Mouse (Mus musculus) cerebellum, adult 9-10 months (tissue): ENCODE data around the gene Gpsm3.

Experiments used
- DNase-seq: peaks from one replicate; pipeline ENCODE4 v3.0.0; 2022

The Gpsm3 gene

GRCm38 (mm10) chr17:34583819-34584218, 5.8 kb upstream of the Gpsm3 start:
- DNase-seq: no peak

DNA sequence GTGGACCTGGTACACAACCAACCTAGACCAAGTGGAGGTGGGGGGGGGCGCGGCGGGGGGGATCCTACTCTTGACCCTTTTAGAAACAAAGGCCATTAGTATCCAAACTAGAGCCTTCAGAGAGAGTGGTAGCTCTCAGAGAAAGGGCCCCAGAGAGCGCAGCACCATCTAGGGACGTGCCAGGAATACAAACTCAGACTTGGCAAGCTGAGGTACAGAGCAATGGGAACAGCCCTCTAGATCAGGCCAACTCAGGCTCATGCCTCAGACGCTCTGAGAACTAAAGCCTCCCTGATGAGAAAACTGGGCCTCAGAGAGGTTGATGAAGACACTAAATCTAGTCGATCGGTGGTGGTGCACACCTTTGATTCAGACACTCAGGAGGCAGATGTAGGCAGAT, 4.5 kb upstream of the Gpsm3 start:
- no peak for DNase-seq

DNA sequence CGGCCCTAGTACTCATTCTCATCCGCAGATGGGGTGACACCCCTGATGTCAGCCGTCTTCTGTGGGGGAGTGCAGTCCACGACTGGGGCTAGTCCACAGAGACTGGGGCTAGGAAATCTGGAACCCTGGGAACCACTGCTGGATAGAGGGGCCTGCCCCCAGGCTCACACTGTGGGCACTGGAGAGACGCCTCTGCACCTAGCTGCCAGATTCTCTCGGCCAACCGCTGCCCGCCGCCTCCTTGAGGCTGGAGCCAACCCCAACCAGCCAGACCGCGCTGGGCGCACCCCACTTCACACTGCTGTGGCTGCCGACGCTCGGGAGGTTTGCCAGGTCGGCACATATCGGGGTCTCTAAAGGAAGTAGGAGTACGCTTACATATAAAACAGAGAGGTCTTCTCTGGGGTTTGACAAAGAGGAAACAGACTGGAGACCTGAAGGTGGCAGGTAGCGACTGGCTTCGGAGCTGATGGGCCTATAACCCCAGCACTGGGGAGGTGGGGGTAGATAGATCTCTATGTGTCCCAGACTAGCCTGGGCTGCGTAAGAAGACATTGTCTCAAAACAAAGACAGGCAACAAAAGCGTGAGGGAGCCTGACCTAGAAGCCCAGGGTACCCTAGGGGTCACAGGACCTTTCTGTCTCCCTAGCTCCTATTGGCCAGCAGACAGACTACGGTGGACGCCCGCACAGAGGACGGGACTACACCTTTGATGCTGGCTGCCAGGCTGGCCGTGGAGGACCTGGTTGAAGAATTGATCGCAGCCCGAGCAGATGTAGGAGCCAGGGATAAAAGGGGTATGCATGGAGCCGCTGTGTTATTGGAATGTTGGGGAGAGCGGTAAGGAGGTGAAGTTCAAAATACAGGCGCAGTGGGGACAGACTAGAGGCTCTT, 3.5 kb upstream of the Gpsm3 start:
- peak; percentile 65 for DNase-seq

DNA sequence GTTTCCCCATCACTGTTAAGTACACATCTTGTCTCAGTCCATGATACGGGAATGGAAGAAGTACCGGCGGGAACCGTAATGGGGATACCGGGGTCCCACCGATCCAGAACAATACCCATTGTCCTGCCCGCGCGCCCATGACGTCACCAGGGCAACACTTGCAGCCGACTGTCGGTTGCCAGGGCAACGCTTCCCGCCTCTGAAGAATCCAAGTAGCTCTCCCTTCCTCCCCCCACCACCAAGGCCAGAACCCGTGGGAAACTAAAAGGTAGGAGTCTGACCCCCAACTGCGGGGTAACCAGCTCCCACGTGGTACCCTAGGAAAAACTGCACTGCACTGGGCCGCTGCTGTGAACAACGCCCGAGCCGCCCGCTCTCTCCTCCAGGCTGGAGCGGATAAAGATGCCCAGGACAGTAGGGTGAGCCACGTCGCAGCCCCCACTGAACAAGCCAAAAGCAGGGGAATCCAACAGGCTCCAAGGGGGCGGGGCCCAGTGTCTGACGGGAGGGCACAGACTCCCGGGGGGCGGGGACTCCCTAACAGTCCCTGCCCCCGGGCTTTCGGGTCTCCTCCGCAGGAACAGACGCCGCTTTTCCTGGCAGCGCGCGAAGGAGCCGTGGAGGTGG, 2.7 kb upstream of the Gpsm3 start:
- DNase-seq: peak; percentile 91

- DNase-seq: peak; percentile 97
Observed at GRCm38 (mm10) chr17:34587423-34587811, 2.2 kb upstream of the Gpsm3 start.

GRCm38 (mm10) chr17:34587814-34588213, 1.8 kb upstream of the Gpsm3 start:
- DNase-seq: no peak

DNA sequence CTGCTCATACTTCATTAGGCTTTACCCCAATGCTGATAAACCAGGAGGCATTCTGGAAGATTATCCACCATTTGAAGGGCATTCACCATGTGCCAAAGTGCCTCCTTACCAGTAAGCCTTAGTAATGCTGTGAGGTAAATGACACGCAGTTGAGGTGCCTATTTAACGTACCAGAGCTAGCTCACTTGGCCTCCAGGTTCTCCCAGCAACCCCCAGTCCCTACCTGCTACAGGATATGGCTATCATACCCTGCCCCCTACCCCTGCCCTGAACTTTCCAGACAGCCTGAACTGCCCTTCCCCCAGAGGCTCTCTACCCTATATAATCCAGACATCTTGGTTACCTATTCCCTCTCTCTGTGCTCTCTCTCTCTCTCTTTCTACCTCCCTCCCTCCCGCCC, 839 bp upstream of the Gpsm3 start:
- peak; percentile 48 for DNase-seq

- DNase-seq: peak; percentile 33
Observed at GRCm38 (mm10) chr17:34589206-34589605, 400 bp upstream of the Gpsm3 start.

DNA sequence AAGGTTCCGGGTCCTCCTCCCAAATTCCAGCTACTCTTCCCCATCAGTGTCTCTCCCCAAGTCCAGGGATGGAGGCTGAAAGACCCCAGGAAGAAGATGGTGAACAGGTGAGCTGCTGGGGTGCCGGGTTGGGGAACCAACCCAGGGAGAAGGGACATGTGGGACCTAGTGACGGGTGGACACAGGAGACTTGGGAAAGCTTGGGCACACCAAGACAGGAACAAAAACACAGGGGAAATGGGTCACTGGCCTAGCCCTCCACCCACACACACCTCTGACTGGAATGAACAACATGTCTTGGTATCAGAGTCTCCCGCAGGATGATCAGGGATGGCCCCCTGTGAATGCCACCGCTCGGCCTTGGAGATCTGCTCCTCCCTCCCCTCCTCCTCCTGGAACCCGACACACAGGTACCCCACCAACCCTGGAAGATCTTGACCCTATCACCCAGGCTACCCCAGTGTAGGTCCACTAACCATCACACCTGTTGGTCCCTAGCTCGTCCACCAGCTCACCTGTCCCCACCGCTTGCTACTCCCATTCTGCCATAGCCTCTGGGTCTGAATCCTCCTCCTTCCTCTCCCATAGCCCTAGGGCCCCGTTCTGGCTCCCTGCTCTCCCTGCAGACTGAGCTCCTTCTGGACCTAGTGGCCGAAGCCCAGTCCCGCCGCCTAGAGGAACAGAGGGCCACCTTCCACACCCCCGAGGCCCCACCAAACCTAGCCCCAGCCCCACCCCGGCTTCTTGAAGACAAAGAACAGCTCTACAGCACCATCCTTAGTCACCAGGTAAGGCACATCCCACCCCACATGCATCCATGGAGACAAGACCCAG, 765 bp downstream of the Gpsm3 start:
- peak; percentile 60 for DNase-seq

DNA sequence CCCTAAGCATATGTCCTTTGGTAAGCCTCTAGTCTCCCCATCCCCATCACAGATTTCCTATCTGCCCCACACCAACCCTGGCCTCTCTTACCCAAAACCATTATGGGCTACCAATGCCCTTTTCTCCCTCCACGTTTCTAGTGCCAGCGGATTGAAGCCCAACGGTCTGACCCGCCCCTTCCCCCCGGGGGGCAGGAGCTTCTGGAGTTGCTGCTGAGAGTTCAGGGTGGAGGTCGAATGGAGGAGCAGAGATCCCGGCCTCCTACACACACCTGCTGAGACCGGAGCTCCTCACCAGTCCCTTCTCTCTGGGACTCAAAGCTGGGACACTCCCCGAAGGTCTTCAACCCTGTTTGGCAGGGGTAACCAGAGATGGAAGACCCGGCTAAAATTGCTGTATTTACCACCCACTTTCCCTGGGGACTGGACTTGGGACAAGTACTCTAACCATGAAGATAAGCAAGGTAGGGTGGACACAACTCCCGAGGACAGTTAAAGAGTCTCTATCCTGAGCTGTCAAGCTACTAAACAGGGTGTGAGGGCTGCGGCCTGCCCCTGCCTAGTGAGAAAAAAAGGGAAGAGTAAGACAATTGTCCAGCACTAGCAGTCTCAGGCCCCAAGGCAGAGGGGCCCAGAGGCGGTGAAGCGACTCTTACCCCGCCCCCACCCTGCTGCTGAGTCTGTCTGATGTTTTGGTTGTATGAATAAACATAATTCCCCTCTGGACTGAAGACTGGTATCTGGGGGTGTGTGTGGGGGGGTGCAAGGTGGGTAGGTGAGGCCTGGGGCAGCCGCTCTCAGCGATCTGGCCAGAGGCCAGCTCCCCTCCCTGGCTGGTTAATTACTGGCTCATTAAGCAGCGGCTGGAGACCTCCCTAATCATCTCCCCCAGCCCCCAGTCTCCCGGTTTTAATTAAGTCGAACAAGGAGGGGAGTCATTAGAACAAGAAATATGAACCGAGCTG, 1.7 kb downstream of the Gpsm3 start, which contains the start of gene Pbx2:
Gene Pbx2 (plus strand): TSS at position 238 of the 965 bp plus-strand sequence.
- DNase-seq: peak; percentile 78

- peak; percentile 80 for DNase-seq
Observed at GRCm38 (mm10) chr17:34591994-34592375, 2.4 kb downstream of the Gpsm3 start.

GRCm38 (mm10) chr17:34592581-34593549, 3.3 kb downstream of the Gpsm3 start:
- peak; percentile 77 for DNase-seq

- DNase-seq: peak; percentile 43
Observed at GRCm38 (mm10) chr17:34593752-34594525, 4.3 kb downstream of the Gpsm3 start.

DNA sequence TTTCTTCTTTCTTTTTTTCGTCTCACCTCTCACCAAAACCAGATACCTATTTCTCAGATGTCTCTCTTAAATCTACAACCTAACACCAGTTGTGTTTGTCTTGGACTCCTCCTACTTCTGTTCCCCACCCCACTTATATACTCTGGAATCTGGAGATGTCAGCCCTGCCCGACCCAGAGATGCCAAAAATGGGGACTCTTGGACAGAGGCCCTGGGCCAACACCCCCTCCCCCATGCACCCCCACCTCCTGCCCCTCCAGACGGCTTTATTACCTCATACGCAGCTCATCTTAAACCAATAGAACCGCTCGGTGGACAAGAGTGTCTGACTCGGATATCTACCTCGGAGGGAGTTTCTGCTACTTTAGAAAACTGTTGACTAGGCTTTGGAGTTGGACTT, 6.5 kb downstream of the Gpsm3 start:
- DNase-seq: no peak

- DNase-seq: peak; percentile 35
Observed at GRCm38 (mm10) chr17:34597566-34598095, 8.0 kb downstream of the Gpsm3 start, which contains the start of gene Ager. Ager (plus strand) TSS chr17:34597862.

DNA sequence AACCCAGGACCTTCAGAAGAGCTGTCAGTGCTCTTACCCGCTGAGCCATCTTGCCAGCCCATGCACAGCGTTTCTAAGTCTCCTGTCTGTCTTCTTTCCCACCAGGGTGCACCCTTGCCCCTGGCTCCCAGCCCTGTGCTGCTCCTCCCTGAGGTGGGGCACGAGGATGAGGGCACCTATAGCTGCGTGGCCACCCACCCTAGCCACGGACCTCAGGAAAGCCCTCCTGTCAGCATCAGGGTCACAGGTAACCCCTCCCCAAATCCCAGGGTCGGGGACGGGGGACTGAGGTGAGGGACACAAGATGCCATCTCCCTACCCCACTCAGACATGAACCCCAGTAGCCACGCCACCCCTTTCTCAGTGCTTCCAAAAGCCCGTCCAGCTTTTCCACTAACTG, 10.3 kb downstream of the Gpsm3 start:
- DNase-seq: peak; percentile 44

DNA sequence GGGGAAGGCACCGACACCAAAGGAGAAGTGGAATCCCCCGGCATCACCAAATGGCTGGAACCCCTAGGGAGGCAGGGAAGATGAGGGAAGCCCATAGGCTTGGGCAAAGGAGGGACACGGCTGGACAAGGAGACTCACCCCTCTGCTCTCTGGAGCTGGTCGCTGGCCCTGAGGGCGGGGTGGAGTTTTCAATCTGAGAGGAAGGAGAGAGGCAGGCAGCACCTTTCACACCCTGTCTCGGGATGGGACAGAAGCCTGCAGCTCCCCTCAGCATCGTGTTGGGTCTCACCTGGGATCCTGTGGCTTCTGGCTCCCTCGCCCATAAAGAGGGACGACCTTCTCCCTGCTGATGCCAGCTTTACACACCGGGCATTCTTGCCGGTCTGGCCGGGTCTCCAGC, 12.2 kb downstream of the Gpsm3 start:
- no peak for DNase-seq

- peak; percentile 100 for DNase-seq
Observed at GRCm38 (mm10) chr17:34603375-34604060, 13.9 kb downstream of the Gpsm3 start, which contains the start of gene Rnf5. Rnf5 (minus strand) TSS chr17:34603690.

GRCm38 (mm10) chr17:34604061-34604508, 14.5 kb downstream of the Gpsm3 start, which contains the start of gene Agpat1:
Agpat1 (plus strand) TSS chr17:34604262.
- DNase-seq: peak; percentile 99
